1 mouse cellular context compared by ENCODE assay signal in genomic region chr7:110138538-110138937, GRCm38 (mm10).
TF ChIP-seq lines count a peak whose summit lies in the region.

No protein-coding gene starts in this region.

TF ChIP-seq in MEL, 35 proteins besides CTCF, POLR2A, EP300 and RAD21:
- TF ChIP-seq NELFE (IDR thresholded peaks at IDR 0.05; ENCODE audit: low read depth, low read length) (no peak), CHD2 (IDR thresholded peaks at IDR 0.05; ENCODE audit: low read length) (no peak), HCFC1 (IDR thresholded peaks at IDR 0.05; ENCODE audit: low read depth, low read length) (no peak), USF2 (IDR thresholded peaks at IDR 0.05; ENCODE audit: borderline replicate concordance in 1 of 2, insufficient read depth in 1 of 2, low read depth in 1 of 2, low read length in 2 of 2) (no peak), KAT2A (conservative IDR thresholded peaks at IDR 0.05; ENCODE audit: low read depth, low read length) (no peak), MAX (IDR thresholded peaks at IDR 0.05; ENCODE audit: low read length) (no peak), MYC (IDR thresholded peaks at IDR 0.05; ENCODE audit: low read depth, low read length) (no peak), MAZ (IDR thresholded peaks at IDR 0.05; ENCODE audit: low read depth, low read length) (no peak), JUND (IDR thresholded peaks at IDR 0.05; ENCODE audit: low read depth, low read length) (no peak)
TF ChIP-seq in MEL: peak in this region for 0.
